ENCODE assay signal across 8 mouse cellular contexts in genomic region chr5:115300792-115301614, GRCm38 (mm10). TPM values are rescaled to one million over a fixed set of nuclear protein-coding genes. Genes with fewer than 3 reads are reported as not detected.
DNase-seq lines count a peak whose midpoint lies in the region; ATAC-seq and TF ChIP-seq lines count a peak whose summit lies in the region.

Dynll1 (minus strand) TSS chr5:115300999.

- H3K4me2 ChIP-seq in forebrain, embryonic 15.5 days (replicated peaks): peak within 1 kb of the TSS; percentile 70

- under 1% methylated on average over 58 of the region's 66 CpGs for WGBS in forebrain, embryonic 15.5 days
- under 1% methylated on average over 66 of the region's 66 CpGs for WGBS in lung, adult 2 months

- H3K4me1 ChIP-seq in forebrain, embryonic 15.5 days: peaks cover 34% of the 10 kb centered on the region
- peaks cover 13% of the 10 kb centered on the region for H3K4me1 ChIP-seq in lung, adult 2 months (ENCODE audit: control insufficient read depth, insufficient read depth, low read length)

- H3K27me3 ChIP-seq in forebrain, embryonic 15.5 days: no peaks in the 10 kb centered on the region

- peak within 1 kb of the TSS; percentile 97 for H3K4me3 ChIP-seq in forebrain, embryonic 15.5 days
- peak within 1 kb of the TSS; percentile 95 for H3K4me3 ChIP-seq in lung, adult 2 months (replicated peaks; ENCODE audit: extremely low read depth, low read depth, low read length)

- intact Hi-C loops in heart, postnatal 25 days (cut with DNase I): loop anchor here (2.0 kb wide), 1 partner anchor 40 kb away; the partner anchor contains the start of genes Gatc and Triap1

- H3K27ac ChIP-seq in forebrain, embryonic 15.5 days (replicated peaks): peak within 1 kb of the TSS; percentile 96

- TF ChIP-seq POLR2A in lung, adult 2 months (IDR thresholded peaks at IDR 0.05; ENCODE audit: borderline replicate concordance, extremely low read depth, low read depth, low read length): peak; percentile 92

- peaks cover 21% of the 10 kb centered on the region for H3K36me3 ChIP-seq in forebrain, embryonic 15.5 days

- TF ChIP-seq CTCF in lung, adult 2 months (IDR thresholded peaks at IDR 0.05; ENCODE audit: insufficient read depth, low read length): no peak

- peak; percentile 98 for DNase-seq in ES-CJ7 (ENCODE audit: low read depth, low spot score)
- DNase-seq in cerebellum, adult 11 months: peak; percentile 99
- peak; percentile 97 for DNase-seq in heart, postnatal 25 days (ENCODE audit: low spot score)
- peak; percentile 99 to 100 for DNase-seq in layer of hippocampus, adult 18-20 months (ENCODE audit: low spot score in 2 of 2)
- DNase-seq in lung, adult 2 months: peak; percentile 100
- DNase-seq in thymus, adult 18-20 months: peak; percentile 97 to 99

- H3K9ac ChIP-seq in forebrain, embryonic 15.5 days (replicated peaks): peak within 1 kb of the TSS; percentile 93

- peak; percentile 98 for ATAC-seq in forebrain, embryonic 15.5 days (replicated peaks)
- ATAC-seq in neutrophil, adult 5-6 weeks (ENCODE audit: extremely low read depth, insufficient number of reproducible peaks, low FRiP score, poor library complexity, severe bottlenecking): peak; percentile 95

- no peaks in the 10 kb centered on the region for H3K9me3 ChIP-seq in forebrain, embryonic 15.5 days

RNA-seq across cellular contexts. Expression of gene Dynll1, which starts in this region (rescaled TPM):
- polyA plus RNA-seq in forebrain, embryonic 15.5 days (2015; fragmentation: Nextera tagmentation; extraction: Ambion mirVana): 1,446 and 1,524 TPM in 2 replicates
- 100 to 1,000 TPM in 1 of 2 experiments, 10 to 100 TPM in 1; 90.1 to 120 TPM for total RNA-seq in heart, postnatal 25 days (2021)
- 100 to 1,000 TPM; 720 to 803 TPM for total RNA-seq in layer of hippocampus, adult 18-20 months (2021)
- 314 and 332 TPM in 2 replicates for polyA plus RNA-seq in lung, adult 2 months (2012; rRNA removed)
- 103 and 154 TPM in 2 replicates for total RNA-seq in neutrophil, adult 5-6 weeks (2017)

Comparison
In these comparisons a context has a peak if more than half of its experiments do, and no peak if none do; other contexts are left out.
1. Peak in every context shown above with its lines: DNase-seq, ATAC-seq, H3K4me3 ChIP-seq and H3K27ac ChIP-seq.